In genomic region chr11:16877676-16878378, GRCm38 (mm10) we compare ENCODE assay signal across 10 mouse cellular contexts.
A peak's percentile ranks its signal among the peaks of the same experiment; 100 is the strongest.
DNase-seq lines count a peak whose midpoint lies in the region; ATAC-seq and TF ChIP-seq lines count a peak whose summit lies in the region.
"Had no signal": no experiment of that assay in that cellular context is flagged by ENCODE, and none has a peak within 500 bp of the region (broad histone marks: within the 10 kb centered on the region; RNA-seq: fewer than 3 reads in every experiment).

No protein-coding gene starts in this region.

- no peaks in the 10 kb centered on the region for H3K27me3 ChIP-seq in intestine, embryonic 14.5 days (replicated peaks; ENCODE audit: control insufficient read depth, insufficient read depth, low read length)
- H3K27me3 ChIP-seq in intestine, postnatal 0 days (replicated peaks; ENCODE audit: control insufficient read depth, insufficient read depth, low read length) = no peaks in the 10 kb centered on the region
- H3K27me3 ChIP-seq: forebrain, embryonic 13.5 days had no signal

- peak overlapping the region; percentile 51 for H3K27ac ChIP-seq in intestine, embryonic 14.5 days (ENCODE audit: low read depth)
- no peak overlapping the region for H3K27ac ChIP-seq in intestine, postnatal 0 days (ENCODE audit: low read depth, low read length)
- H3K27ac ChIP-seq: forebrain, embryonic 13.5 days had no signal

- TF ChIP-seq CTCF in intestine, postnatal 0 days (IDR thresholded peaks at IDR 0.05; ENCODE audit: low read depth) = no peak

- no peak overlapping the region for H3K9ac ChIP-seq in intestine, embryonic 14.5 days (ENCODE audit: low read length)
- no peak overlapping the region for H3K9ac ChIP-seq in intestine, postnatal 0 days (ENCODE audit: low read depth, low read length)
- H3K9ac ChIP-seq: forebrain, embryonic 13.5 days had no signal

- H3K4me2 ChIP-seq in intestine, embryonic 14.5 days (ENCODE audit: low read length) = no peak overlapping the region
- H3K4me2 ChIP-seq in intestine, postnatal 0 days (replicated peaks; ENCODE audit: low read depth) = no peak overlapping the region
- H3K4me2 ChIP-seq: forebrain, embryonic 13.5 days had no signal

- no peak overlapping the region for H3K4me3 ChIP-seq in intestine, embryonic 14.5 days (ENCODE audit: low read depth, low read length)
- no peak overlapping the region for H3K4me3 ChIP-seq in intestine, postnatal 0 days (ENCODE audit: low read depth, low read length)
- H3K4me3 ChIP-seq: forebrain, embryonic 13.5 days had no signal

- H3K9me3 ChIP-seq in intestine, embryonic 14.5 days (ENCODE audit: control insufficient read depth, low read length) = no peaks in the 10 kb centered on the region
- no peaks in the 10 kb centered on the region for H3K9me3 ChIP-seq in intestine, postnatal 0 days (ENCODE audit: control insufficient read depth)
- H3K9me3 ChIP-seq: forebrain, embryonic 13.5 days had no signal

- WGBS in intestine, embryonic 14.5 days = 44% methylated on average over 9 of the region's 9 CpGs
- 52% methylated on average over 9 of the region's 9 CpGs for WGBS in intestine, postnatal 0 days

- peak; percentile 45 to 65 for DNase-seq in cerebellum, postnatal 14 days
- DNase-seq in cerebellum, adult 9-10 months = no peak
- no peak for DNase-seq in intestine, embryonic 14.5 days (ENCODE audit: low spot score)
- DNase-seq in right cerebral cortex, postnatal 4 days = peak; percentile 10
- DNase-seq in right cerebral cortex, postnatal 14 days = no peak
- peak; percentile 8 for DNase-seq in testis, postnatal 14 days (ENCODE audit: low spot score)
- no peak for DNase-seq in layer of hippocampus, adult 9-11 months
- DNase-seq: B cell, adult 2 months had no signal

- peaks cover 23% of the 10 kb centered on the region for H3K36me3 ChIP-seq in intestine, embryonic 14.5 days (ENCODE audit: control insufficient read depth, insufficient read depth, low read length)
- peaks cover 10% of the 10 kb centered on the region for H3K36me3 ChIP-seq in intestine, postnatal 0 days (ENCODE audit: control insufficient read depth, insufficient read depth)

- no peak for ATAC-seq in intestine, embryonic 14.5 days (replicated peaks; ENCODE audit: low FRiP score, low TSS enrichment, low read depth)
- ATAC-seq in intestine, postnatal 0 days = no peak
- ATAC-seq: forebrain, embryonic 13.5 days had no signal

- peaks cover 7% of the 10 kb centered on the region for H3K4me1 ChIP-seq in intestine, embryonic 14.5 days (replicated peaks; ENCODE audit: control insufficient read depth, insufficient read depth, low read length)
- H3K4me1 ChIP-seq in intestine, postnatal 0 days (replicated peaks; ENCODE audit: control insufficient read depth, insufficient read depth, low read length) = no peaks in the 10 kb centered on the region
- H3K4me1 ChIP-seq: forebrain, embryonic 13.5 days had no signal

Comparison
In these comparisons a context has a peak if more than half of its experiments do, and no peak if none do; other contexts are left out.
1. DNase-seq: peak in cerebellum, postnatal 14 days (2 of 2), right cerebral cortex, postnatal 4 days (single experiment) and testis, postnatal 14 days (single experiment); none in cerebellum, adult 9-10 months (single experiment), intestine, embryonic 14.5 days (single experiment), right cerebral cortex, postnatal 14 days (single experiment) and layer of hippocampus, adult 9-11 months (single experiment).